Mouse (Mus musculus): ENCODE measurements around the gene Dgkq.

DNA sequence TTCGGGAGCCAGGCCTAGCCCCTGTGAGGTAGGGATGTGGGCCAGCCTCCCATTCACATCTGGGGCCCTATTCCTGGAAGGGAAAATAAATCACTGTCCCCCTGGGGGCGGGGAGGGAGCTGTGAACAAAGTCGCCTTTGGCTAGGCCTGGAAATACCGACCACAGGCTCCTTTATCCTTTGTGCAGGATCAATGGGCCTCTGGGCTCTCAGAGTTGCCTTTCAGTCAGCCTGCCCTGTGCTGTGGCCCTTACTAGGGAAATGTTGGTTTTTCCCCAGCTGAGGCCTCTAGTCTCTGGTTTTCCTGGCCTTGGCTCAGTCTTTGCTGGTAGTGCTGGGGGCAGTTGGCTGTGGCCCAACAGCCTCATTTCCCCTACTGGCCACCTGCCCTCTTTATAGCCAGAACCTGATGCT, 27.9 kb upstream of the Dgkq start:
- TF ChIP-seq CTCF (IDR thresholded peaks at IDR 0.05; ENCODE audit: low read depth, low read length) (no peak), POLR2A (IDR thresholded peaks at IDR 0.05; ENCODE audit: borderline replicate concordance, low read depth, low read length) (no peak)

Measured in bone marrow macrophage, adult 2 months (primary cell).